Mouse (Mus musculus): ENCODE measurements around the gene Foxn3. TPM values are rescaled to one million over a fixed set of nuclear protein-coding genes. Genes with fewer than 3 reads are reported as not detected.

Gene Foxn3
- total RNA-seq, 4 experiments from 2014 or later: 49.1 to 69.4 (median 57.0) TPM

DNA sequence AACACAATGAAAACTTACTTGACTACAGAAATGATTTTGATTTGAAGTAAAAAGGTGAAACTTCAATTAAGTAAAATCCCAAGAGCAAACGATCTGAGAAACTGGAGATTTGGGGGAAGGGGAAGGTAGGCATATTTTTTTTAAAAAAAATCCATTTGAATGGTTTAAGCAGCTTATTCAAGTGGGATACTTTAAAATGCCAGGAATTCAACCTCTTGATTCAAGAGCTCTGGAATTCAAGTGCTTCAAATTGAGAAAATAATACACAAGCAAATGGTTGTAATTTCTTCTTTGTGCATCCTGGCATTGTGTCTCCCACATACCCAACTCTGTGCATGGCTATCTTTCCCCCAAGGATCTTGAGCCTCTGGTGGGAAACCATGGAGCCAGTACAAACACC, 300.5 kb downstream of the Foxn3 start:
- DNase-seq (ENCODE audit: low spot score in 2 of 2): no peak

- DNase-seq (ENCODE audit: low spot score in 2 of 2): no peak
These were observed 301.2 kb downstream of the Foxn3 start for GRCm38 (mm10) chr12:99262066-99262599.

GRCm38 (mm10) chr12:99260171-99260570, 303.2 kb downstream of the Foxn3 start:
- DNase-seq (ENCODE audit: low spot score in 2 of 2): no peak

GRCm38 (mm10) chr12:99257570-99257969, 305.8 kb downstream of the Foxn3 start:
- no peak for DNase-seq (ENCODE audit: low spot score in 2 of 2)

- no peak for DNase-seq (ENCODE audit: low spot score in 2 of 2)
These were observed 306.4 kb downstream of the Foxn3 start for GRCm38 (mm10) chr12:99256997-99257396.

DNA sequence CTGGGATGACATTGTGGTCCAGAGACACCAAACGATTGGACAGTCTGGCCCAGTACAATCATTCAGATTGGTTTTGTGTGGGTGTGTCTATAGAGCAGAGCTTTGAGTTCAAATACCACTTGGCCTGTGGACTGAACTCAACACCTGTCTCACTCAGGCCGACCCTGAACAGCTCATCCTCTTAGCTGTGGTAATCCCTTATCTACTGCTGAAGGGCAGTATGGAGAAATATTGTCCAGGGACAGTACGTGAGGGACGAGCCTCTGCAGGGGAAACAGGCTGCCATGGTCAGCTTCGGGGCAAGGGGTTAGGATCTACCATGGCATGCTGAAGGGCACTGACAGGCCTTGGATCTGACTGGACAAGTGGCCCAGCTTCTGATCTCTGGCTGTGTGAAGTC, 306.9 kb downstream of the Foxn3 start:
- DNase-seq (ENCODE audit: low spot score in 2 of 2): no peak

GRCm38 (mm10) chr12:99254436-99254835, 308.9 kb downstream of the Foxn3 start:
- no peak for DNase-seq (ENCODE audit: low spot score in 2 of 2)

DNA sequence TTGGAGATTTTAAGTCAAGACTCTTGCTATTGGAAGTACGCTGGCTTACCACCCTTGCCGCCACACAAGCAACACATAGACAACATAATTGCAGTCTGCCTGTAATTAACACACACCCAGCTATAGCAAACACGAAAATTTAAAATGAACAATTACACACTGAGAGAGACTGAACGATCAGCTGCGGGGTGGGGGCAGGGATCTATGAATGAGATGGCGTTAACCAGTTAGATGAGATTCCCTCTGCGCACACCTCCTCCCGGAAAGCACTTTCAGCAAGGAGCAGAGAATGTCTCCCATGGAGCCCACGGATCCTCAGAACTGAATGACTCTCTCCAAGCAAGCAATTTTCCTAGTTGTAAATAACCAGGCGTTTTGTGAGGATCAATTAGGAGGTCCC, 309.8 kb downstream of the Foxn3 start:
- DNase-seq (ENCODE audit: low spot score in 2 of 2): no peak

DNA sequence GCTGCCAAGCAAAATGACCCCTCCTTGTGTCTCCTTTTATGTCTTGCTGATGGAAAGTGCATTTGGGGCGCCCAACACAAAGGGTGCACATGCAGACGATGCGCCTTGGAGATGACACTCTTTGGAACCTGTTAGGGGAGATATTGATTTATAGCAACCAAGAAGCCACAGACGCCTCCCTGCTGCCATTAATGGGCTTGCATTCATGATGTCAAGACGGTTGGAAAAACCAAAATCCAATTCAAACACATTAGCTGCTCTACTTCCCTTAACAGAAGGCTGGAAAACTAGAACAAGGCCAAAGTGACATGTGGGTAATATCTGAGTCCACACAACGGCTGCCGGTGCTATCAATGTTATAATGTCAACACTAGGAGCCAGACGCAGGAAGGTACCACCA, 314.8 kb downstream of the Foxn3 start:
- DNase-seq (ENCODE audit: low spot score in 2 of 2): no peak

DNA sequence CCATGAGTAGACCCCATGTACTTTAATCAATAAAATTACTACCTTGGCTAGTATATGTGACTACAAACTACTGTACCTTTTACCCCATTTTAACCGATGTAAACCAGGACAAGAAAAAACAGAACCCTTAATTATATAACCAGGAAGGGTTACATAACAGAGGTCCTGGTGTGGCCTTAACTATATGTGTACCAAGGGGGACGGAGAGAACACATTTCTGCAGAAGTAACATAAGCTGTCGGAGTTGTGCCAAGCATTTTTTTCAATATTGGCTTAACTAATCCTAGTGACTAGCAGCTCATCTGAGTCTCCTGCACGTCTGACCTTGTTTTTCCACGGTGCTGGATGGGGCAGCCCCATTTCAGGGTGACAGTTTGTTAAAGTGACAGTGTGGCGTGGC, 315.4 kb downstream of the Foxn3 start:
- DNase-seq (ENCODE audit: low spot score in 2 of 2): no peak

DNA sequence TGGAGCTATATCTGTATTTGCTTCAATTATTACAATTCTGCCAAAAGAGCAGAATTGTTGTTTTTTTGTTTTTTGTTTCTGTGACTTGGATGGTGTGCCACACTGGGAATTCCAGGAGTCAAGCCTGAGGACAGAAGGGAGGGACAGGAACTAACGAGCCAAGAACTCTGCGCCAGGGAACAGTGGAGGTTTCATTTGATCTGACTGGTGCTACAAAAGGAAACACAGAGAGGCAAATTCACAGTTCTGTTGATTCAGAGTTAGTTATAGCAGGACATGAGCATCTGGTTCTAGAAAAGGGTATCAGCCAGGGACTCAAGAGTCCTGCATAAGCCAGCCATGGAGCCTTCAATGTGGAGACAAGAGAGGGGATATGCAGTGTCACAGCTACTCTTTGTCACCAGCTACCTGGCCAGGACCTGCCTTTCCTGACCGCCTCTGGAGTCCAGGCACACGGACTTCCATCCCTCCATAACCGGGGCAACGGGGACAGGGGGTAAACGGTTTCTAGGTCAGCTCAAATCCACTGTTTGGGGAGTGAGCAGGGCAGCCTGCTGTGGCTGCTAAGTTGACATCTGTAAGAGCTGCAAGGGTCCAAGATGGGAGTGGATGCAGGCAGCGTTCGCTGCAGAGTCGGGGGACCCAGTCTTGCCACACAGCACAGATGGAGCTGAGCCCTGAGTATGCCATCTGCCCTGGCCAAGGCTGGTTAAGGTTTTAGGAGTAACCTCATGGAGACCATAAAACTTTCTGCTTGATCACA, 316.2 kb downstream of the Foxn3 start:
- DNase-seq (ENCODE audit: low spot score in 2 of 2): no peak

GRCm38 (mm10) chr12:99244673-99245072, 318.7 kb downstream of the Foxn3 start:
- no peak for DNase-seq (ENCODE audit: low spot score in 2 of 2)

- DNase-seq (ENCODE audit: low spot score in 2 of 2): no peak
These were observed 319.1 kb downstream of the Foxn3 start for GRCm38 (mm10) chr12:99244264-99244663.

GRCm38 (mm10) chr12:99243316-99243715, 320.1 kb downstream of the Foxn3 start:
- DNase-seq (ENCODE audit: low spot score in 2 of 2): no peak

- no peak for DNase-seq (ENCODE audit: low spot score in 2 of 2)
These were observed 323.1 kb downstream of the Foxn3 start for GRCm38 (mm10) chr12:99240185-99240726.

- peak in 1 of 2 experiments; percentile 31 for DNase-seq (ENCODE audit: low spot score in 2 of 2)
These were observed 323.6 kb downstream of the Foxn3 start for GRCm38 (mm10) chr12:99239735-99240134.

DNA sequence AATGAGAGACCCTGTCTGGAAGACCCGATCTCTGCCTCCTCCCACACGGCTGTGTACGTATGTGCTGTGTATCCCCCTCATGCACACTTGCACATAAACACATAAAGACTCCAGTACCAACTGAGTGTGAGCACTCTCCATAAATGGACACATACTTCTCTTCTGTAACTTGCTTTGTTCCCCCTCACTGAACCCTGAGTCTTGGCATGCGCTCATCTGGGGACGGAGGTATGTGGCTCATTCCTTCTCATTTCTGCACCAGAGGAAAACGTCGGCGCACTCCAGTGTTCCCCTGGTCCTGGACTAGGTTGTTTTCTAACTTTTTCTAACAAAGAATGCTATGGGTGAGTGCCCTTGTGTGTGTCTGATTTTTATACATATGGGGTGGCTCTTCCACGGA, 325.9 kb downstream of the Foxn3 start:
- no peak for DNase-seq (ENCODE audit: low spot score in 2 of 2)

DNA sequence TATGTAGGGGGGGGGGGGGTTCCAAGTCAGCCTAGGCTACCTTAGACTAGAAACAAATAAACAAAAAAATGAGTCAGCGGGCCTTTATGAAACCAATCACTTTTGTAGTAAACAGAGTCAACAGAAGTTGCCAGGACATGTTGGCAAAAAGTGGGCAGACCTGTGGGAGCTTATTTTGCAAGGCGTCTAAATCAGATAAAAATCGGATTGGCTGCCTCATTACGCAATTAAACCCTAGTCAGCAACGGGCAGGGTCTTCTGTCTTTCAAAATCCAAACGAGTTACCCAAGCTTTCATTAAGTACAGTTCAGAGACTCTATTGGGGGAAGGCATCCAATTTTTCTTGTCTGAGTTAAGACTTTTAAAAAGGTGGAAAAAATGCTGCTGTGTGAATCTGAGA, 329.0 kb downstream of the Foxn3 start:
- DNase-seq (ENCODE audit: low spot score in 2 of 2): no peak

DNA sequence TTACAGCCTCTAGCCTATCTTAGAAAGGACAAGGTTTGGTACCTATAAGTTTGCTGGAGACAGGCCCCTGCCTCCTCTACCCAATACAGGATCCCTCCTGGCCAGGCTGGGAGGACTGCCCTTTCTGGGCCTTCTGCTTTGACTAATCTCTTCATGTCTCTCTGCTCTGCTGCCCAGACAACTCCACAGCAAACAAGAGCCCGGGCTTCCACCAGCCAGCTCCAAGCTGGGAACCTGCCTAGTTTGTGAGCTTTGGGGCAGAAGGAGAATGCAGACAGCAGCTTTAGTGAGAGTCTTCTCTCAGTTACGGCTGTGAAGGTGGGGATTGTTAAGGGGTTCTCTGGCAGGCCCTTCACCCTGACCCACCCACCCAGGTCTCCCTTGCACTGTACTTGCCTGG, 330.0 kb downstream of the Foxn3 start:
- no peak for DNase-seq (ENCODE audit: low spot score in 2 of 2)

- DNase-seq (ENCODE audit: low spot score in 2 of 2): no peak
These were observed 330.9 kb downstream of the Foxn3 start for GRCm38 (mm10) chr12:99232478-99232877.

- no peak for DNase-seq (ENCODE audit: low spot score in 2 of 2)
These were observed 332.1 kb downstream of the Foxn3 start for GRCm38 (mm10) chr12:99231321-99231720.

GRCm38 (mm10) chr12:99230783-99231048, 332.7 kb downstream of the Foxn3 start:
- DNase-seq (ENCODE audit: low spot score in 2 of 2): no peak
